ENCODE assay signal across 8 mouse cellular contexts in genomic region chr3:98106590-98107313, GRCm38 (mm10). TPM values are rescaled to one million over a fixed set of nuclear protein-coding genes. Genes with fewer than 3 reads are reported as not detected.
DNase-seq lines count a peak whose midpoint lies in the region; ATAC-seq and TF ChIP-seq lines count a peak whose summit lies in the region.

No protein-coding gene starts in this region.

- 80% methylated on average over 12 of the region's 12 CpGs for WGBS in lung, adult 2 months
- 79% methylated on average over 12 of the region's 12 CpGs for WGBS in embryonic facial prominence, embryonic 13.5 days
- WGBS in midbrain, embryonic 10.5 days = 79% methylated on average over 12 of the region's 12 CpGs

- 0 out of 2 replicates have a peak overlapping the region, but pooled peaks have one; percentile 19 for H3K27ac ChIP-seq in embryonic facial prominence, embryonic 13.5 days
- 0 out of 2 replicates have a peak overlapping the region, but pooled peaks have one; percentile 24 for H3K27ac ChIP-seq in midbrain, embryonic 10.5 days (replicated peaks)

- H3K4me3 ChIP-seq in lung, adult 2 months (replicated peaks; ENCODE audit: extremely low read depth, low read depth, low read length) = no peak overlapping the region
- H3K4me3 ChIP-seq in embryonic facial prominence, embryonic 13.5 days = no peak overlapping the region
- H3K4me3 ChIP-seq in midbrain, embryonic 10.5 days = no peak overlapping the region

- no peak for ATAC-seq in embryonic facial prominence, embryonic 13.5 days (ENCODE audit: insufficient number of reproducible peaks, insufficient read depth, low FRiP score, low TSS enrichment, low read depth)
- ATAC-seq in activated CD4-positive, CD25-positive, alpha-beta regulatory T cell, adult 4 months = no peak

- peak; percentile 12 for DNase-seq in lung, postnatal 14 days
- DNase-seq in lung, adult 2 months = no peak
- DNase-seq in heart, postnatal 36 days = peak; percentile 22 to 23
- DNase-seq in midbrain, embryonic 10.5 days (ENCODE audit: low spot score) = no peak
- no peak for DNase-seq in ovary, postnatal 10 days (ENCODE audit: low spot score)
- DNase-seq in right cerebral cortex, postnatal 4 days = no peak

- H3K9ac ChIP-seq in embryonic facial prominence, embryonic 13.5 days = no peak overlapping the region

- no peaks in the 10 kb centered on the region for H3K9me3 ChIP-seq in embryonic facial prominence, embryonic 13.5 days
- peaks cover 15% of the 10 kb centered on the region for H3K9me3 ChIP-seq in midbrain, embryonic 10.5 days (replicated peaks)

- no peaks in the 10 kb centered on the region for H3K27me3 ChIP-seq in embryonic facial prominence, embryonic 13.5 days
- H3K27me3 ChIP-seq in midbrain, embryonic 10.5 days (ENCODE audit: low read depth, poor library complexity, severe bottlenecking) = no peaks in the 10 kb centered on the region; the same call in 1 of the 2 replicates

- no peak for TF ChIP-seq CTCF in lung, adult 2 months (IDR thresholded peaks at IDR 0.05; ENCODE audit: insufficient read depth, low read length)

- 0 out of 2 replicates have a peak, but pooled peaks cover 3% of the 10 kb centered on the region for H3K4me1 ChIP-seq in lung, adult 2 months (ENCODE audit: control insufficient read depth, insufficient read depth, low read length)
- H3K4me1 ChIP-seq in embryonic facial prominence, embryonic 13.5 days = peaks cover 53% of the 10 kb centered on the region
- H3K4me1 ChIP-seq in midbrain, embryonic 10.5 days = peaks cover 40% of the 10 kb centered on the region

- intact Hi-C loops in heart, postnatal 36 days (cut with DNase I) = loop anchor here (5.0 kb wide), 1 partner anchor 179 kb away; no protein-coding TSS in a partner anchor

- no peak for TF ChIP-seq POLR2A in lung, adult 2 months (IDR thresholded peaks at IDR 0.05; ENCODE audit: borderline replicate concordance, extremely low read depth, low read depth, low read length)

- H3K36me3 ChIP-seq in embryonic facial prominence, embryonic 13.5 days = peaks cover 86% of the 10 kb centered on the region
- H3K36me3 ChIP-seq in midbrain, embryonic 10.5 days = peaks cover 86% of the 10 kb centered on the region

- H3K4me2 ChIP-seq in embryonic facial prominence, embryonic 13.5 days = no peak overlapping the region

RNA-seq across cellular contexts. Expression of gene Adam30, which starts 53.7 kb away (rescaled TPM):
- not detected in 2 replicates for polyA plus RNA-seq in lung, adult 2 months (2012; rRNA removed)
- polyA plus RNA-seq in embryonic facial prominence, embryonic 13.5 days (2015; fragmentation: Nextera tagmentation; extraction: Ambion mirVana) = 0.33 TPM in 1 of 2 replicates, not detected in the other
- total RNA-seq in heart, postnatal 36 days (2021) = not detected
- not detected in 2 replicates for polyA plus RNA-seq in midbrain, embryonic 10.5 days (2016; fragmentation: Nextera tagmentation; extraction: Ambion mirVana)
- polyA plus RNA-seq in activated CD4-positive, CD25-positive, alpha-beta regulatory T cell, adult 4 months (2017; shearing (Covaris generic)) = not detected

Comparison
In these comparisons a context has a peak if more than half of its experiments do, and no peak if none do; other contexts are left out.
1. DNase-seq: peak in lung, postnatal 14 days (single experiment) and heart, postnatal 36 days (2 of 2); none in lung, adult 2 months (single experiment), midbrain, embryonic 10.5 days (single experiment), ovary, postnatal 10 days (single experiment) and right cerebral cortex, postnatal 4 days (single experiment).